Mouse (Mus musculus): ENCODE results near the gene Slc25a31. TPM values are rescaled to one million over a fixed set of nuclear protein-coding genes. Genes with fewer than 3 reads are reported as not detected.

The Slc25a31 gene
- polyA plus RNA-seq (2014; fragmentation: Nextera tagmentation; extraction: Ambion mirVana), result 0.11 and 0.27 TPM in 2 replicates

GRCm38 (mm10) chr3:40708655-40709054 lies at the start of gene Slc25a31:
Slc25a31 (plus strand) TSS chr3:40708855.
- Histone ChIP-seq H3K36me3 (ENCODE audit: control insufficient read depth, insufficient read depth, low read length) (no peaks in the 10 kb centered on the region), H3K9ac (ENCODE audit: low read depth, low read length) (no peak within 1 kb of the TSS), H3K27me3 (ENCODE audit: control insufficient read depth, insufficient read depth, low read length) (no peaks in the 10 kb centered on the region), H3K27ac (ENCODE audit: low read depth, low read length) (no peak within 1 kb of the TSS), H3K4me1 (replicated peaks; ENCODE audit: control insufficient read depth, insufficient read depth, low read length) (no peaks in the 10 kb centered on the region), H3K4me3 (ENCODE audit: low read depth, low read length) (no peak within 1 kb of the TSS), H3K4me2 (replicated peaks; ENCODE audit: low read depth, low read length) (no peak within 1 kb of the TSS), H3K9me3 (ENCODE audit: control insufficient read depth, low read length) (no peaks in the 10 kb centered on the region)
- no peak for ATAC-seq (ENCODE audit: low FRiP score)
- no peak for DNase-seq (ENCODE audit: low spot score)
- WGBS, result 91% methylated on average over 30 of the region's 30 CpGs

- no peak overlapping the region for H3K27ac ChIP-seq (ENCODE audit: low read depth, low read length)
- no peaks in the 10 kb centered on the region for H3K4me1 ChIP-seq (replicated peaks; ENCODE audit: control insufficient read depth, insufficient read depth, low read length)
- no peak for DNase-seq (ENCODE audit: low spot score)
- no peaks in the 10 kb centered on the region for H3K9me3 ChIP-seq (ENCODE audit: control insufficient read depth, low read length)
- no peaks in the 10 kb centered on the region for H3K36me3 ChIP-seq (ENCODE audit: control insufficient read depth, insufficient read depth, low read length)
- no peak overlapping the region for H3K4me2 ChIP-seq (replicated peaks; ENCODE audit: low read depth, low read length)
- no peak for ATAC-seq (ENCODE audit: low FRiP score)
- H3K27me3 ChIP-seq (ENCODE audit: control insufficient read depth, insufficient read depth, low read length), result no peaks in the 10 kb centered on the region
- no peak overlapping the region for H3K4me3 ChIP-seq (ENCODE audit: low read depth, low read length)
- WGBS, result 94% methylated on average over 2 of the region's 2 CpGs
- no peak overlapping the region for H3K9ac ChIP-seq (ENCODE audit: low read depth, low read length)
Measured at GRCm38 (mm10) chr3:40660231-40660630, 48.4 kb upstream of the Slc25a31 start.

- H3K4me2 ChIP-seq (replicated peaks; ENCODE audit: low read depth, low read length), result no peak overlapping the region
- H3K4me1 ChIP-seq (replicated peaks; ENCODE audit: control insufficient read depth, insufficient read depth, low read length), result no peaks in the 10 kb centered on the region
- 89% methylated on average over 4 of the region's 4 CpGs for WGBS
- H3K9ac ChIP-seq (ENCODE audit: low read depth, low read length), result no peak overlapping the region
- no peak overlapping the region for H3K4me3 ChIP-seq (ENCODE audit: low read depth, low read length)
- H3K36me3 ChIP-seq (ENCODE audit: control insufficient read depth, insufficient read depth, low read length), result no peaks in the 10 kb centered on the region
- ATAC-seq (ENCODE audit: low FRiP score) (no peak), DNase-seq (ENCODE audit: low spot score) (no peak)
- H3K27ac ChIP-seq (ENCODE audit: low read depth, low read length), result no peak overlapping the region
- H3K27me3 ChIP-seq (ENCODE audit: control insufficient read depth, insufficient read depth, low read length), result no peaks in the 10 kb centered on the region
- H3K9me3 ChIP-seq (ENCODE audit: control insufficient read depth, low read length), result no peaks in the 10 kb centered on the region
Measured at GRCm38 (mm10) chr3:40666109-40666508, 42.5 kb upstream of the Slc25a31 start.

GRCm38 (mm10) chr3:40666861-40667719 lies 41.6 kb upstream of the Slc25a31 start:
- Histone ChIP-seq H3K36me3 (ENCODE audit: control insufficient read depth, insufficient read depth, low read length) (no peaks in the 10 kb centered on the region), H3K9me3 (ENCODE audit: control insufficient read depth, low read length) (no peaks in the 10 kb centered on the region), H3K27ac (ENCODE audit: low read depth, low read length) (no peak overlapping the region), H3K27me3 (ENCODE audit: control insufficient read depth, insufficient read depth, low read length) (no peaks in the 10 kb centered on the region), H3K4me1 (replicated peaks; ENCODE audit: control insufficient read depth, insufficient read depth, low read length) (no peaks in the 10 kb centered on the region), H3K4me2 (replicated peaks; ENCODE audit: low read depth, low read length) (no peak overlapping the region), H3K9ac (ENCODE audit: low read depth, low read length) (no peak overlapping the region), H3K4me3 (ENCODE audit: low read depth, low read length) (no peak overlapping the region)
- WGBS, result 88% methylated on average over 8 of the region's 8 CpGs
- ATAC-seq (ENCODE audit: low FRiP score), result no peak
- DNase-seq (ENCODE audit: low spot score), result no peak

GRCm38 (mm10) chr3:40668889-40669288 lies 39.8 kb upstream of the Slc25a31 start:
- H3K9ac ChIP-seq (ENCODE audit: low read depth, low read length), result no peak overlapping the region
- ATAC-seq (ENCODE audit: low FRiP score) (no peak), DNase-seq (ENCODE audit: low spot score) (no peak)
- H3K36me3 ChIP-seq (ENCODE audit: control insufficient read depth, insufficient read depth, low read length), result no peaks in the 10 kb centered on the region
- no peaks in the 10 kb centered on the region for H3K4me1 ChIP-seq (replicated peaks; ENCODE audit: control insufficient read depth, insufficient read depth, low read length)
- H3K9me3 ChIP-seq (ENCODE audit: control insufficient read depth, low read length), result no peaks in the 10 kb centered on the region
- H3K4me2 ChIP-seq (replicated peaks; ENCODE audit: low read depth, low read length), result no peak overlapping the region
- 74% methylated on average over 6 of the region's 6 CpGs for WGBS
- H3K27me3 ChIP-seq (ENCODE audit: control insufficient read depth, insufficient read depth, low read length), result no peaks in the 10 kb centered on the region
- H3K4me3 ChIP-seq (ENCODE audit: low read depth, low read length), result no peak overlapping the region
- no peak overlapping the region for H3K27ac ChIP-seq (ENCODE audit: low read depth, low read length)

GRCm38 (mm10) chr3:40669395-40669794 lies 39.3 kb upstream of the Slc25a31 start:
- Histone ChIP-seq H3K4me1 (replicated peaks; ENCODE audit: control insufficient read depth, insufficient read depth, low read length) (no peaks in the 10 kb centered on the region), H3K36me3 (ENCODE audit: control insufficient read depth, insufficient read depth, low read length) (no peaks in the 10 kb centered on the region), H3K4me3 (ENCODE audit: low read depth, low read length) (no peak overlapping the region), H3K9me3 (ENCODE audit: control insufficient read depth, low read length) (no peaks in the 10 kb centered on the region), H3K27ac (ENCODE audit: low read depth, low read length) (no peak overlapping the region), H3K4me2 (replicated peaks; ENCODE audit: low read depth, low read length) (no peak overlapping the region), H3K27me3 (ENCODE audit: control insufficient read depth, insufficient read depth, low read length) (no peaks in the 10 kb centered on the region), H3K9ac (ENCODE audit: low read depth, low read length) (no peak overlapping the region)
- ATAC-seq (ENCODE audit: low FRiP score) (no peak), DNase-seq (ENCODE audit: low spot score) (no peak)
- WGBS, result 94% methylated on average over 3 of the region's 3 CpGs

GRCm38 (mm10) chr3:40673515-40673914 lies 35.1 kb upstream of the Slc25a31 start:
- Histone ChIP-seq H3K27me3 (ENCODE audit: control insufficient read depth, insufficient read depth, low read length) (no peaks in the 10 kb centered on the region), H3K9ac (ENCODE audit: low read depth, low read length) (no peak overlapping the region), H3K36me3 (ENCODE audit: control insufficient read depth, insufficient read depth, low read length) (no peaks in the 10 kb centered on the region), H3K4me1 (replicated peaks; ENCODE audit: control insufficient read depth, insufficient read depth, low read length) (no peaks in the 10 kb centered on the region), H3K9me3 (ENCODE audit: control insufficient read depth, low read length) (no peaks in the 10 kb centered on the region), H3K27ac (ENCODE audit: low read depth, low read length) (no peak overlapping the region), H3K4me2 (replicated peaks; ENCODE audit: low read depth, low read length) (no peak overlapping the region), H3K4me3 (ENCODE audit: low read depth, low read length) (no peak overlapping the region)
- no peak for ATAC-seq (ENCODE audit: low FRiP score)
- no peak for DNase-seq (ENCODE audit: low spot score)
- WGBS, result 69% methylated on average over 1 of the region's 1 CpGs

GRCm38 (mm10) chr3:40674873-40675405 lies 33.7 kb upstream of the Slc25a31 start:
- no peaks in the 10 kb centered on the region for H3K36me3 ChIP-seq (ENCODE audit: control insufficient read depth, insufficient read depth, low read length)
- no peaks in the 10 kb centered on the region for H3K9me3 ChIP-seq (ENCODE audit: control insufficient read depth, low read length)
- no peaks in the 10 kb centered on the region for H3K4me1 ChIP-seq (replicated peaks; ENCODE audit: control insufficient read depth, insufficient read depth, low read length)
- DNase-seq (ENCODE audit: low spot score) (no peak), ATAC-seq (ENCODE audit: low FRiP score) (no peak)
- H3K4me2 ChIP-seq (replicated peaks; ENCODE audit: low read depth, low read length), result no peak overlapping the region
- no peak overlapping the region for H3K27ac ChIP-seq (ENCODE audit: low read depth, low read length)
- 28% methylated on average over 8 of the region's 8 CpGs for WGBS
- no peaks in the 10 kb centered on the region for H3K27me3 ChIP-seq (ENCODE audit: control insufficient read depth, insufficient read depth, low read length)
- H3K4me3 ChIP-seq (ENCODE audit: low read depth, low read length), result no peak overlapping the region
- H3K9ac ChIP-seq (ENCODE audit: low read depth, low read length), result no peak overlapping the region

GRCm38 (mm10) chr3:40678856-40679255 lies 29.8 kb upstream of the Slc25a31 start:
- H3K9ac ChIP-seq (ENCODE audit: low read depth, low read length), result no peak overlapping the region
- no peaks in the 10 kb centered on the region for H3K9me3 ChIP-seq (ENCODE audit: control insufficient read depth, low read length)
- 67% methylated on average over 1 of the region's 1 CpGs for WGBS
- H3K36me3 ChIP-seq (ENCODE audit: control insufficient read depth, insufficient read depth, low read length), result no peaks in the 10 kb centered on the region
- DNase-seq (ENCODE audit: low spot score), result no peak
- H3K4me2 ChIP-seq (replicated peaks; ENCODE audit: low read depth, low read length), result no peak overlapping the region
- no peak for ATAC-seq (ENCODE audit: low FRiP score)
- no peak overlapping the region for H3K4me3 ChIP-seq (ENCODE audit: low read depth, low read length)
- no peaks in the 10 kb centered on the region for H3K27me3 ChIP-seq (ENCODE audit: control insufficient read depth, insufficient read depth, low read length)
- H3K27ac ChIP-seq (ENCODE audit: low read depth, low read length), result no peak overlapping the region
- H3K4me1 ChIP-seq (replicated peaks; ENCODE audit: control insufficient read depth, insufficient read depth, low read length), result no peaks in the 10 kb centered on the region

Measured in hindbrain, embryonic 11.5 days (tissue).